Mouse (Mus musculus) left cerebral cortex, adult 8-10 months (tissue): ENCODE data around the gene Golga7b. TPM values are rescaled to one million over a fixed set of nuclear protein-coding genes. Genes with fewer than 3 reads are reported as not detected.

Experiments
- DNase-seq, 2 experiments: peaks; one replicate each; pipeline ENCODE4 v3.0.0; 2022; ENCODE audit warnings: low spot score in 2 of 2
- total RNA-seq, 4 experiments: library from RNA; stranded (reverse); gene quantifications; 2 replicates each; pipeline ENCODE4 v1.2.4; 2022

Golga7b gene
- 100 to 1,000 TPM in 2 of 4 experiments, 10 to 100 TPM in 2; 89.8 to 107 (median 99.9) TPM for total RNA-seq

DNA sequence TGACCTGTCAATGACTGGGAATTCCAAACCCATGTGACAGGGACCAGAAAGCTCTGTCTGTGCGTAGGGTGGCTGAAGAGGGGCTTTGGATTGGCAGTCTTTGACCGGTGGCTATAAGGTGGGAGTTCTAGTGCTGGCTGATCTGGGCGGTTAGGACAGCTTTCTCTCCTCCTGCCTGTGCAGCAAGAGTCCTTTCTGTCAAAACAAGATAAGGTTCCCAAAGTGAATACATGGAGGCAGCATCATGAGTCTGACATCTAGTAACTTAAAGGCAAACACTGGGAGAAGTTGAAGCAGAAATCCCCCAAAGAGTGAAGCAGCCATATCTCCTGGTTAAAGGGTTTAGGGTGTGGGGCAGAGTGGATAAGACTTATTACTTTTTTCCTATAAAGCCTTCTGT is at the start of gene Golga7b:
Gene Golga7b, plus strand, starts transcription at position 56 of the 400 bp plus-strand sequence.
- DNase-seq = no peak

DNA sequence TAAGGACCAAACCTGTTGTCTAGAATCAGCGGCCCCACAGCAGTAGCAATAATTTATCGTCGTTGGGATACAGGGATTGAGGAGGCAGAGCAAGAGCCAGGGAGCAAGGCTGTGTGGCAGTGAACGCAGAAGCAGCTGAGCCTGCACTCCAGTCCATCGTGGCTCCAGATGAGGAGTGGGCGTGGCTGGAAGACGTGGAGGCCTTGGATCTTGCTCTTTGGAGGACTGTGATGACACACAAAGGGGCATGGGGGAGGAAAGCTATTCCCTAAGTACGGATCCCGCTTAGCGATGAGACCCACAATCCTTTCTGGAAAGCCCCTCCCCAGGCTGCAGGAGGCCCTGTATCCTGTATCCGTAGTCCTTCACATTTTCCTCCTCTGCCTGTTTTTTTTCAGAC is 49.3 kb upstream of the Golga7b start:
- no peak for DNase-seq

DNA sequence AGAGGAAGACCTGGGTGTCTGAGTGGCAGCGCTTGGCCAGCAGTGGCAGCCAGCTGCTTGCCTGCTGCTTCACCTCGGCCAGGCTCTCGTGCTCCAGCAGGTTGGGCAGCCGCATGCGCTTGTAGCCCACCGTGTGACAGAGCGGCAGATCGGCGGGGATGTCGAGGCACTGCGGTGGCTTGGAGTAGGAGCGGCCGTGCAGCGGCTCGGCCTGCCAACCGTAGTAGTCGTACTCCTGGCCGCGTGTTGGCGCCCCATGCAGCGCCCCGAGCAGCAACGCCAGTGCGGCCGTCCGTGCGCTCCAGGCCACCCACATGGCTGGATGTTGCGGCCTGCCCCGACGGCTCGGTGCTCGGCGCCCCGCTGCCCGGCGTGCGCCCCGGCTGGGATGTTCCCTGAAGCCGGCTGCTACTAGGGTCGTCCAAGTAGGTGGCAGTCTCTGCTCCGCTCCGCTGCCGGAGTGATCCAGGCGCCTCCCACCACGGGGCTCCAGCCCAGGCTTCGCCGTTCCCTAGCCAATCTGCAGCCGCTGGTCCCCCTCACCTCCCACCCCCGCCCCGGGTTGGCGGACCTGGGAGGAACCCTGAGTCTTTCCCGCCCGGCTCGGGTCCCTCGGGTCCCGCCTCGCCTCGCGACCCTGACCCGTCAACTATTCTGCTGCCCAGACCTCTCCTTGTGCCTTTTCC is 45.5 kb upstream of the Golga7b start, which contains the start of gene Sfrp5:
Gene Sfrp5, minus strand, starts transcription at position 557 of the 686 bp plus-strand sequence.
- no peak for DNase-seq

DNA sequence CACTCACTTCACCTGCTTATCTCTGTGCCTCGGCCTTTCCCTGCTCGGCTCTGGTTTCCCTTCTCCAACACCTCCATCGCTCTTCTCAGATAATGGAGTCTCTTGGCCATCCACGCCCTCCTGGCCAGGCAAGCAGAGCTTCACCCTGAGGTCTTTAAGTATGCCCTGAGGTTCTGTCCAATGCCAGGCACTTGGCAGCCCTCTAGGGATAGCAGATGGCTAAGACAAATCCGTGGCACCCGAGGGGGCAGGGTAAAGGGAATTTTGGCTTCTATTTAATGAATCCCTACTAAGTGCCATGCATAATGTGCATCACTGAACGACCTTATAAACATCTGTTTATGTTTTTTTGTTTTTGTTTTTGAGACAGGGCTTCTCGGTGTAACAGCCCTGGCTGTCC is 44.9 kb upstream of the Golga7b start:
- DNase-seq = no peak

DNA sequence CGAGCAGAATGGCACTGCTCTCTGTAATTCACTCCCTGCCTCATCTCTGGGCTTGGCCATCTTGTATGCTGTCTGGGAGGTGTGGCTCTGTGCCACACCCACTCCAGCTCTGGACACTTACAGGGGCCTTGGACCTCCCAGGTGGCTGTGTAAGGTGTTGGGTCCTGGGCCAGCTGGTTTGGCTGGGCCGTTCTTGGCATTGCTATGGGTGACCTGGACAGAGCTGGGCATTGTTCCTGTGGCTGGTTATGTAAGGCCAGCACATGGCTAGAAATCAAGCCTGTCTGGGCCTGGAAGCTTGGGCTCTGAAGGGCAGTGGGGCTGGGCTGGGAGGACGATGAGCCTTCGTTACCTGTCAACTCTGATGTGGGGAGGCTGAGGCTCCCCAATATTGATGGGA is 43.1 kb upstream of the Golga7b start:
- DNase-seq = no peak

DNA sequence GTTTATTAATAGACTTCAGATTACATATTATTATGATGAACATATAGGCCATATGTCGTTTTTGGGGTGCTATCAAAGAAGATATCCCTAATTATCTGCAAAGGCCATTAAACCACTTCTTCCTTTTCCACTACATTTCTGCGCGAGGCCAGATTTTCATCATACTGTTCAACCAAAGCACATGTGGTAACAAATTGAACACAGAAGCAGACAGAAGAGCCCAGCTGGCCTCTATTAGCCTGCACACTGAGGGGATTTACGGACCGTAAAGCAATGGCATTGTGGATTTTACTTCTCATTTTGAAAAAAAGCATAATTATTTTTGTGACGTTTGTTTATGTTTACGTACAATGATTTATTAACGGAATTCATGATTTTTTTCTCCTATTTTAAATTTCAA is 42.2 kb upstream of the Golga7b start:
- DNase-seq = no peak

DNA sequence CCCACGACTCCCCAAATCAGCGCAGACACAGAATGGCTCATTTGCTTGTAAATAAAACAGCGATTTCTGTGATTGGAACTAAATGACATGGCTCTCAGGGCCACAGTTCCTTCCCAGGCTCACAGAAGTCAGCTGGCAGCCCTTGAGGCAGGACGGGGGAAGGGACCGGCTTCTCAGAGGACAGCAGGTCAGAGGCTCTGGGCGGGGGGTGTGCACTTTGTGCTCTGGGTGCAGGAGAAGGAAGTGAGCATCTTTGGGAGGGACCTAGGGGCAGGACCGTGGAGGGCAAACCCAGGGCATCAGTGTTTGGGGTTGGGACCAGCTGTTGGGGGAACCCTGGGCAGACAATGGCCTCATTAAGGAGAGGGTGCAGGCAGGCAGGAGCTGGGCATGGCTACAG is 37.9 kb upstream of the Golga7b start:
- no peak for DNase-seq

DNA sequence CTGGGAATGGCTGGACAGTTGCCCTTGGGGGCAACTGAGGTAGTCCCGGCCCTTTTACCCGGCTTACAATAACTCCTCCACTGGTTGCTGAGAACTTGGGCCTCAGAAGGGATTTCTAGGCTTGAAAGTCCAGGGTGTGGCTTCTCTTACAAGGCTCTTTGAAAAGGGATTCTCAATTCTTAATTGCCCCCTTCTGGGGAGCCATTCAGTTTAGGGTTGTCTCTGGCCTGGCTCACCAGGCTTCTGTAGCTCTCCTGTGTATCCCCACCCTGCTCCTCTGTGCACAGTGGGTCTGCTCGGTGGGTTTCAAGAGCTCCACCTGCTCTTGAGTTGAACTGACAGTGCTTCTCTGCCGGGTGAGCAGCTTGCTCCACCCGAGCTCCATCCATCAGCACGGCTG is 37.4 kb upstream of the Golga7b start:
- DNase-seq = no peak

DNA sequence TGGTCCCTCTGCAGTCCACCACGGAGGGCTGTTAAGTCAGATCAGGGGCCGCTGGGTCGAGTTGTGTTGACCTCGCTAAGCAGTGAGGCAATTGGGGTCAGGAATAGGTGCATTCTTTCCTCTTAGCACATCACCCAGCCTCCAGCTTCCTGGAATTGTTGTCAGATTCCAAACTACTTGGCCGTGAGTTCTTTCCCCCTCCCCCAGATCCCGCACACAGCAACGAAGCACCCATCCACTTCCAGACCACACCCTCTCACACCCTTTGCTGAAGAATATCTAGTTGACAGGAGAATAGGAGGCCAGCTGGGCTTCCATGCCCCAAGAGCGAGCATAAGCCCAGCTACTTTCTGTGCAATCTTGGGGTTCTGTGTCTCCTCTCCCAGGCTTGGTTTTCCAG is 35.4 kb upstream of the Golga7b start:
- no peak for DNase-seq

DNA sequence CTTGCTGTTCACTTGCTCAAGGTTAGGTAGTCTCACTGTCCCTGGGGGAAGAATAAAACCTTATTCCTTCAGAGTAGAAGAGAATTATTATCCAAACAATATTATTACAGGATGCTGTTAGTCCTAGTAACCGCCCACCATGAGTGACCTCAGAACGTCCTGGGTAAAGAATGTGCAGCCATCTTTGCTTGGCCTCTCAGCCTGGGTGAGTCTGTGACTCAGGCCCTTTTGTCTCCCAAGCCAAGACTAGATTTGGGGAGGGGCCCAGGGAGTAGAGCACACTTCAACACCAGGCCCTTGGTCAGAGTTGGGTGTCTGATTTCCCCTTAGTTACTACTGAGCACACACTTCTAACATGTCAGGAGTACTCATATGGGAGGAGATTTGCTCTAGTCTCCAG is 32.8 kb upstream of the Golga7b start:
- no peak for DNase-seq

DNA sequence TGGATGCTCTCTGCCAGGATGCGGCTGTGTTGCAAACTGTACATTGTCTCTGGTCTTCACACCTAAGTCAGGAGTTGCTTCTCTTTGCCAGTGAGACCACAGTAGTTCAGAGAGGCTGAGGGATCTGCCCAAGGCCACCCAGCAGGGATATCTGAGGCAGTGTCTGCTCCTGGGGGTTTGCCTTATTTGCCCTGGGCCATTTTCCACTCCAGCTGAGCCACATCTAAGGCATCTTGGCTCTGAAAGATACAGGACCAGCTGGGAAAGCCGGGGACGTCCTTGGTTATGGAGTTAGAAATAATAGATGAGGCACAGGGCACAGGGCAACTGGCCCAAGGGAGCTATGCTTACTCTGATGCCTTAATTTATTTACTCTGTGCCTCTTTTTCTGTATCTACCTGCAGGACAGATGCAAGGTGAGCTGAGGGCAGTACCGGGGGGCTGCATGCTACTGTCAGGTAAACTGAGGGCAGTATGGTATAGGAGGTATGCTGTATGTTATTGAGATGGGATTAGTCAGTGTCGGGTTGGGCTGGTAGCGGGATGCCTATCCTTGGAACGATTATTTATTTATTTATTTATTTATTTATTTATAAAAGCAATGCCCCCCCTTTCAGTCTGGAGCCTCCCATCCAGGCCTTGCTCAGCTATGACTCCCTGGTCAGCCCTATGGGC is 30.5 kb upstream of the Golga7b start:
- no peak for DNase-seq

DNA sequence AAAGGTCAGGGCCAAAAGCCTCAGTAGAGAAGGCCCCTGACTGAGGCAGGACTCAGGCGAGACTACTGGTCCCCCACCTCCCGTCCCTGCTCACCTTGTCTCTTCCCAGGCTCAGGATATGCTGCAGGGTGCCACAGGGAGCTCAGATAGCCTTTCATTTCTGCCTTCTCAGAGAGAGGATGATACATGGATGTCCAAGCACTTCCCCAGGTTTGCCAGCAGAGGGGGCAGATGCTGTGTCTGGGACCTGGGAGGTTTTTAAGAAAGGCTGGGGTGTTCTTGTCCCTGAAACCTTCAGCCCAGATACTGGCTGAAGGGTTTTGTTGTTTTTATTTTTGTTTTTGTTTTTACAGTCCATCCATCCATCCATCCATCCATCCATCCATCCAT is 30.0 kb upstream of the Golga7b start:
- no peak for DNase-seq

DNA sequence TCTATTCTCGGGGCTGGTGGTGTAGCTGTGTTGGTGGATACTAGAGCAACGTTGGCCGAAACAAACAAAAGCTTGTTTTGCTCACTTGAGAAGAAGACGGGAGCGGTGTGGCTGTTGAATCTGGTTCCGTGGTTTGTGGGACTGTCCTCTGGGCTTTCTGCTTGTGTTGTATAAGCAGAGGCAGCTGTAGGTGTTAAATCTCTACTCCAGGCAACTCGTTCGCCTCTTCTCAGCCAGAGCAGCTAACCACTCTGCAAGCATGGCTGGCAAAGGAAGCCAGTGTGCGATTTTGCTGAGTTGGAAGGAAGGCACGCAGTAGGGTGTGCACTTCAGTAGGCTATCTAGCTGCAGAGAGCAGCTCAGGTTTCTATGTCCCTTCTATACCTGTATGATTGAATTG is 20.9 kb upstream of the Golga7b start:
- DNase-seq = peak in 1 of 2 experiments; percentile 41

DNA sequence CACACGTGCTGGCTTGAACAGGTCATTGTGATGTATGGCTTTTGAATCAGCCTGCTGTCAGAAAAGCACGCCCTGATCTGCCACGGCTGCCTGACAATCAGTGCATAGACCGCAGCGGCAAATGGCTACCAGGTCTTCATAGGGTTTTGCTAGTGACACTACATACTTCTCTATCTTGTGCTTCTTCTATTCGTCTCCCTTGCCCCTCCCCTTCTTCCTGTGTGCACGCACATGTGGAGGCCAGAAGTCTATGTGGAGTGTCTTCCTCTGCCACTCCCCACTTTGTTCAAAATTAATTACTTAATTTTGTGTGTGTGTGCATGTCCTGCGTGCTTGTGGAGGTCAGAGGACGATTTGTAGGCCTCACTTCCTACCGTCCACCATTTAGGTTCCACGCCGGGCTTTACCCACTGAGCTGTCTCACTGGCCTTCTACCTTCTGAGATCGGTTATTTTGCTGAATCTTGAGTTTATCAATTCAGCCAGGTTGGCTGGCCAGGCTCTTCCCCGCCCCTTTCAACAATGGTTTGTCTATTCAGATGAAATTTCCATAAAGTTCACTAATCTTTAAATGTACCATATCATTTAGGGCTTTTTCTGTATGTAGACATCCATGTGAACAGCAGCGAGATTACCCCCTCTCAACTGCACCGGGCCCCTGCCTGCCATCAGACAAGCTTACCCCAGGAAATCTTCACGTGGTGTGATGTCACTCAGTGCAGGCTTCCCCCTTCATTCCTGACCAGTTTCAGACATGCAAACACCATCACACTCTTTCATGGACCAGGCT is 17.7 kb upstream of the Golga7b start:
- no peak for DNase-seq

DNA sequence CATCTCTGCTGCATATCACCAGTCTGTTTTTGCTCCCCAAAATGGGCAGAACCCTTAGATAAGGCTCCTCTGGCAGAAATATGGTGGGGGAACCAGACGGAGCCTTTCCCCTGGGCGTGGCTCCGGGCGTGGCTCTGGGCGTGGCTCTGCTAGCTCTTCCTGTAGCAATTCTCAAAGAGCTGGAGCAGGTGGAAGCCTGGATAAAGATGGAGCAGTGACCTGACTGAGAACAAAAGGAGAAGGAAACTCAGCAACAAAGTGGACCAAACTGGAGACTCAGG is 17.1 kb upstream of the Golga7b start:
- no peak for DNase-seq

DNA sequence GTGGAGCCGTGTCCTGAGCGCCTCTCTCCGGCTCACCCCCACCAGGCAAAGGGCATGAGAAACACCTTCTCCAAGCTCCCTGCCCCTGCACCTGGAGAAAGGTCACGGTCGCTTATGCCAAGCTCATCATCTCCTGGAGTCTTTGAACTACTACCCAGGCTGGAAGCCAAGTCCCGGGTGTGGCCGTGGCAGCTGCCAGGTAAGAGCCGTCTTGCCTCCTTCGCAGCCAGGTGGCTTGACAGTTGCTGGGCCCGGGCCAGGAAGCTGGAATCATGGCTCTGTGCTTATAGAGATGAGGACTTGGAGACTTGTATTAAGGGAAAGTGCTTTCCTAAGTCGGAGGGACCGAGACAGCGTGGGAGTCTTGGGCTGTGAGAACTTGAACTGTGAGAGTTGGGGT is 16.4 kb upstream of the Golga7b start:
- DNase-seq = no peak

DNA sequence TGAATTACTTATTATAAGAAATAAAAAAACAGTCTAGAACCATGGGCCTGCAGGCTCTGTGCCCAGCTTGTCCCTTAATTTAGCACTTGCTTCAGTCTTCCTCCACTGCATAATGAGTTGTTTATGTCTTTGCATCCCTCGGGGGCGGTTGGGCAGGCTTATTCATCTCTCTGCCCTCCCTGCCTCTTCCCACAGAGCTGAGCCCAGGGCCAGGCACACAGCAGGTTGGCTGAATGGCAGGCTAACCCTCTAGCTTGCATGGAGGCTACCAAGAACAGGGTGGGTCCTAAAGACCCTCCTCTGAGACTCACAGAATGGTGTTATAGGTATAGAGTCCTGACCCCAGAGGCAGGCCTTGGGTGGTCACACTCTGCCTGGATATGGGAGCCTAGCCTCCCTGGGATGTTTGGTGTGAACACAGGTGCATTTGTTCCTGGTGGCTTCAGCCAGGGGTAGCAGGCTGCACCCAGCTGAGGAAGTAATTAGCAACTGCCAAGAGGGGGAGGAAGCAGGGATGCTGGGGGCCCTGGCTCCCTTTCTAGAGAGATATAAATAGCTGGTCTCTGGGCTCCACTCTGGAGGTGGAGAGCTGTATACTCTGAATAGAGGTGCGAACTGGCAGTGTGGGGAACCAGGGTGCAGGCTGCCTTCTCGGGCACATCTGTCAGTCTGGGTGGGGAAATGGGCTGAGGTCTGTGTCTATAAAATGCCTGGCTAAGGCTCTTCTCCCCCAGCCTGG is 9.6 kb upstream of the Golga7b start:
- peak in 1 of 2 experiments; percentile 75 for DNase-seq

DNA sequence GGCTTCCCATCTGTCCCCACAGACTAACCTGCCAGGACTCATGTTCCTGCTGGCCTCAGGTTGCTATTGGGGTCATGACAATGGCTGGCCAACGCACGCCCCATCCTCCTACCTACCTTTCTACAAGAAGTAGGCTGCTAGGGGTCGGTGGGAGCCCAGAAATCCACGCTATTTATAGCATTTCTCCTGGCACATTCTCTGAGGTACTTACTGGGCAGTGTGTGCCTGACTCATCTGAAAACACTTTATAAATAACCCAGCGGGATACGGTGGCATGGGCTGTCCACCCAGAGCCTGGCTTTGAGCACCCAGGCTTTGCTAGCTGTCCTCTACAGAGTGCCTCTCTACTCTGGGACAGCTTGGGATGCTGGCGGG is 9.0 kb upstream of the Golga7b start:
- DNase-seq = peak in 1 of 2 experiments; percentile 53

DNA sequence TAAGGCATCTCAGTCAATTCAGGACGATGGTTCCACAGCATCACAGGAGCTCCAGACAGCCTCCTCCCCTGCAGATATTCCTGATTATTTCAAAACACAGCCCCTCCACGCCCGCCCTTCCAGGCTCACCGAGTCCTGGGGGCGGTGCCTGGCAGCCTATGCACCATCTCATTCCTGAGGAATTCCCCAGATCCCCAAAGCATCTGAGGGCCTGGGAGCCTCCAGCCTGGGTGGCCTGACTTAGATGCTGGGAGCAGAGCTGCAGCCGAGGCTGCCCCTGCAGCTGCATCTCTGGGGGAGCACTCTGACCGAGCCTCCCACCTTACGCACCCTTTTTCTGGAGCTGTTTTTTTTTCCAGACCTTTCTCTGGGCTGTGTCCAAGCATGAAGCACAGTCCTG is 6.5 kb upstream of the Golga7b start:
- DNase-seq = no peak

DNA sequence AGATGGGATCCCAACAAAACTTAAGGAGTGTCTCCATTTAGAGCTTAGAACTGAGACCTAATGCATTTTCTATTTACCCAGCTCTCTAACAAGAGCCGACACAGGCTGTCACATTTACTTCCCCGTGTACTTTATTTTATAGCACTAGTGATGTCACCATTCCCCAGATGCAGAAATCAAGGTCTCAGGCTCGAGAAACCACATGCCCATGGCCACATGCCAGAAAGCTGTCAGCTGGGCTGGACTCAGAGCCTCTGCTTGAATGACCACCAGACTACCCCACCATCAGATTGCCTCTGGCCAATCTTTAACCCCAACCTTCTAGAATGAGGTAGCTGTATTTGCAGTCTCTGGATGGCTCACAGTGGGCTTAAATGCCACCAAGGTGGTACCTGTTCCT is 4.0 kb upstream of the Golga7b start:
- DNase-seq = no peak

DNA sequence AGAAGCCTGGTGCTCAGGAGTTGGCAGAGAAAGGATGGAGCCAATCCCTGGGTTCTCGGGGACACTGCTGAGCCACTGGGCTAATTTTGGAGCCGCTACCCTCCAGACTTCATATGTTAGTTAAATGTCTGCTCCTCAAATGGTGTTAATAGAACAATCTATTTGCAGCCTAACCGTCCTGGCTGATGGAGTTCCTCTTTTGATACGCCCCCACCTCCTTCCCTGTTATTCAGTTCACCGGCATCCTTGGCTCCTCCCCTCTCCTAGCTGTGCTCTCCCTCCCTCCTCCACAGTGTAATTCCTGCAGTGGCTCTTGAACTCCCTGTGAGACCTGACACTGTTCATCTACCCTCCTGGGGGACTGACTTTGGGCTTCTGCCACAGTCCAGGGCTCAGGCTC is 748 bp upstream of the Golga7b start:
- no peak for DNase-seq
